Mouse (Mus musculus) liver, embryonic 18 days (tissue): ENCODE data around the gene Pde7b. TPM values are rescaled to one million over a fixed set of nuclear protein-coding genes. Genes with fewer than 3 reads are reported as not detected.

Experiments
- polyA plus RNA-seq: library from polyadenylated mRNA; depleted of rRNA; stranded (reverse); fragments of >200 nt; gene quantifications from 2 replicates; pipeline ENCODE4 v1.2.3, GENCODE M21; 2012; rRNA removed

Pde7b gene
- 0.53 and 0.67 TPM in 2 replicates for polyA plus RNA-seq

DNA sequence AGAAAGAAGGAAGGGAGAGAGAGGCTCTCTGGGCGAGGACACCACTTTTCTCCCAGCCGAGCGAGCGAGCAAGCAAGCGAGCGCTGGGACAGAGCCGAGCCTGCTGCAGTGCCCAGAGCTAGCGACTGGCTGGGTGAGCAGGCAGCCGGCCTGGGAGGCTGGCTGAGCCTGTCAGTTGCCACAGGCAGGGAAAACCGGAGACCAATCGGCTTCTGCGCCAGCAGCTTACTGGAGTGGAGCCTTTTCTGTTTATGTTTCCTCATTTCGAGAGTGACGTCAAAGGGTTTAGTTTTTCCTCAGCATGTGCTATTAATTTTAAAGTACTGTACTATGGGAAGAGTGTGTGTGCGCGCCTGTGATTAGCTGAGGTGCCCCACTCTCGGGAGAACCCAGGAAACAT lies at the start of gene Pde7b:
TSS of gene Pde7b (minus strand) at position 173 of the 400 bp plus-strand sequence.

Other genes with a start within 250 kb of the Pde7b start
- 2.9 and 3.0 TPM in 2 replicates for gene Ahi1, start 227.5 kb upstream of the Pde7b start, polyA plus RNA-seq